Mouse (Mus musculus): Measurements from ENCODE around the gene Pepd. TPM values are rescaled to one million over a fixed set of nuclear protein-coding genes. Genes with fewer than 3 reads are reported as not detected.
A peak's percentile ranks its signal among the peaks of the same experiment; 100 is the strongest.

Pepd gene
- total RNA-seq, 2 experiments from 2014 or later, result 31.4 to 31.8 TPM

- no peak for DNase-seq (ENCODE audit: low spot score in 2 of 2)
- no peak overlapping the region for H3K4me3 ChIP-seq
- H3K27ac ChIP-seq, result no peak overlapping the region
- peak; percentile 45 for TF ChIP-seq CTCF (conservative IDR thresholded peaks at IDR 0.05)
Observed at GRCm38 (mm10) chr7:35059467-35059866, 147.3 kb downstream of the Pepd start.

DNA sequence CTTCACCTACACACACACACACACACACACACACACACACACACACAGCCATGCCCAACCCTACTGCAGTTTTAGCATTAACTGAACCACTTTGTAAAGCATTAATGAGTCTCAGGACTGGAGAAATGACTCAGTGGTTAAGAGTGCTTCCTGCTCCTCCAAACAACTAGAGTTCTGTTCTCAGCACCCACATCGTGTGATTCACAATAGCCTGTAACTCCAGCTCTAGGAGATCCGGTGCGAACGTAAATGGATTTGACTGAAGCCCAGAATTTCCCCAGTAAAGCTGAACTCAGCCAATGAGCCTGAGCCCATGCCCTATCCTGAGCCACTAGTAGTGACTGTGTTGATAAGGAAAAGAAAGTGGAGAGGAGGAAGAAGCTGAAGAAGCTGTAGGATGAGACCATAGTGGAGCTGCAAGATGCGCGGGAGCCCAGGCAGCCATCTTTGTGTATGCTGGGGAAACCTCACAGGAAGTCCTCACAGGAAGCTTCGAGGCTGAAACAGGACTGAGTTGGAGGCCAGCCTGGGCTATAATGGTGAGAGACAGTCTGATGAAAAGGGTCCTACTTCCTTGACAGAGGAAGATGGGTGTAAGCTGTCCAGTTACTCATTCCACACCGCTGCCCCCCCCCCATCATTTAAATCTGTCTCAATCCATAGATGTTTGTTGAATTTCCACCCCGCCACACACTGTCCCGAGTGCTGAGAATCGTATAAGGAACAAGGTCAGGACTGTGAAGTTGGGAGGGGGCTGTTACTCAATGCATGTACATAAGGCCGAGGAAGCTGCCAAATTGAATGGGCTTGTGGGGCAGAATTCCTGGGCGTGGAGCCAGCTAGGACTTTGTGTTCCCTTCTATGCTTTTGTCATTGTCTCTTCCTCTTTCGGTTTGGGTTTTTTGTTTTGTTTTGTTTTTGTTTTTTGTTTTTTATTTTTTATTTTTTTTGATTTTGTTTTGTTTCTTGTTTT lies 152.4 kb downstream of the Pepd start:
- no peak overlapping the region for H3K27ac ChIP-seq
- no peak overlapping the region for H3K4me3 ChIP-seq
- peak in 1 of 2 experiments; percentile 23 for DNase-seq (ENCODE audit: low spot score in 2 of 2)
- no peak for TF ChIP-seq CTCF (conservative IDR thresholded peaks at IDR 0.05)

DNA sequence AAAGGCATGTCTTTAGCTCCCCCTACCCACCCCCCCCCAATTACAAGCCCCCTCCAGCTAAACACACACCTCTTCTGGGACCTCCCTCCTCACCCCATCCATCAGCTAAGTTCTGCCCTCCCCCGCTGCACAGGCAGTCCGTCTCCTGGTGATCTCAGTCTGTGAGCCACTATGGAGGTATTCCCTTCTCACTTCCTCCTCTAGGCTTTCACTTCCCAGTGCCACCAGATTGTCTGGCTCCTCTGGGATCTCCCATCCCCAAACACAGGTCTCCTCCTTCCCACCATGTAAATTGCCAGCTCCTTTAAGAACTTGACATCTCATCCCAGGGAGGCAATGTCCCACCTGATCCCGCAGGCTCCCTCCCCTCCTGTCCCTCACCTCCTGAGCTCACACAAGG lies 153.8 kb downstream of the Pepd start:
- DNase-seq (ENCODE audit: low spot score in 2 of 2), result no peak
- no peak for TF ChIP-seq CTCF (conservative IDR thresholded peaks at IDR 0.05)
- Histone ChIP-seq H3K27ac (no peak overlapping the region), H3K4me3 (no peak overlapping the region)

- DNase-seq (ENCODE audit: low spot score in 2 of 2), result no peak
- Histone ChIP-seq H3K4me3 (no peak overlapping the region), H3K27ac (no peak overlapping the region)
- no peak for TF ChIP-seq CTCF (conservative IDR thresholded peaks at IDR 0.05)
Observed at GRCm38 (mm10) chr7:35066640-35067212, 154.5 kb downstream of the Pepd start.

GRCm38 (mm10) chr7:35076645-35077044 lies 164.5 kb downstream of the Pepd start:
- Histone ChIP-seq H3K27ac (no peak overlapping the region), H3K4me3 (no peak overlapping the region)
- TF ChIP-seq CTCF (conservative IDR thresholded peaks at IDR 0.05), result no peak
- DNase-seq (ENCODE audit: low spot score in 2 of 2), result no peak

GRCm38 (mm10) chr7:35080843-35081338 lies 168.7 kb downstream of the Pepd start:
- TF ChIP-seq CTCF (conservative IDR thresholded peaks at IDR 0.05), result peak; percentile 27; the same call in 1 of the 2 replicates
- no peak for DNase-seq (ENCODE audit: low spot score in 2 of 2)
- peak overlapping the region; percentile 82 for H3K27ac ChIP-seq
- peak overlapping the region; percentile 1; the same call in 1 of the 2 replicates for H3K4me3 ChIP-seq

DNA sequence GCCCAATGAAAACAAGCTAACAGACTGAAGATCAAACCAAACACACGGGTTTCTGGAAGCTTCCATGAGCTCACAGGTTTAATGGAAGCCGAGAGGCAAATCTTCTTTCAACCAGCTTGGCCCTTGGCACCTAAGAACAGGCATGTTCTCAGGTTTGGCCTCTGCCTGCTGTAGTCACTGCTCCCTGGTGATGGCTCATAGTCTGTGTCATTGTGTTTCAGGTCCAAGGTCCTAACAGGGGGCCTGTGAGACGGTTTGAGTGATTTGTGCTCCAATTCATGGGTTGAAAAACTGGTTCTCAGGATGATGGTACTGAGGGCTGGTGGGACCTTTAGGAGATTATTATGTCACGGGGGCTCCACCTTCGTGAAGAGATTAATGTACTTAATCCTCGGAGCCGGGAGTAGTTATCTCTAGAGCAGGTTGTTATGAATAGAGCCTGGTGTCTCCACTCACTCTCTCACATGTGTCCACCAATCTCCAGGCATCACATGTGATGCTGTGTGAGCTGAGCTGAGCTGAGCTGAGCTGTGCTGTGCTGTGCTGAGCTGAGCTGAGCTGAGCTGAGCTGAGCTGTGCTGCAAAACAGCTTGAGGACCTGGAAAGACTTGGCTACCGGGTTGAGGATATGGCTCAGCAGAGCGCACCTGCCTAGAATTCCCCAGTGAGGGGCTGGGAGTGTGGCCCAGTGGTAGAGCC lies 169.4 kb downstream of the Pepd start:
- peak overlapping the region; percentile 1; the same call in 1 of the 2 replicates for H3K4me3 ChIP-seq
- DNase-seq (ENCODE audit: low spot score in 2 of 2), result no peak
- no peak for TF ChIP-seq CTCF (conservative IDR thresholded peaks at IDR 0.05)
- H3K27ac ChIP-seq, result peak overlapping the region; percentile 82

GRCm38 (mm10) chr7:35084565-35085360 lies 172.6 kb downstream of the Pepd start:
- no peak for TF ChIP-seq CTCF (conservative IDR thresholded peaks at IDR 0.05)
- DNase-seq (ENCODE audit: low spot score in 2 of 2), result no peak
- H3K4me3 ChIP-seq, result no peak overlapping the region
- H3K27ac ChIP-seq, result no peak overlapping the region

DNA sequence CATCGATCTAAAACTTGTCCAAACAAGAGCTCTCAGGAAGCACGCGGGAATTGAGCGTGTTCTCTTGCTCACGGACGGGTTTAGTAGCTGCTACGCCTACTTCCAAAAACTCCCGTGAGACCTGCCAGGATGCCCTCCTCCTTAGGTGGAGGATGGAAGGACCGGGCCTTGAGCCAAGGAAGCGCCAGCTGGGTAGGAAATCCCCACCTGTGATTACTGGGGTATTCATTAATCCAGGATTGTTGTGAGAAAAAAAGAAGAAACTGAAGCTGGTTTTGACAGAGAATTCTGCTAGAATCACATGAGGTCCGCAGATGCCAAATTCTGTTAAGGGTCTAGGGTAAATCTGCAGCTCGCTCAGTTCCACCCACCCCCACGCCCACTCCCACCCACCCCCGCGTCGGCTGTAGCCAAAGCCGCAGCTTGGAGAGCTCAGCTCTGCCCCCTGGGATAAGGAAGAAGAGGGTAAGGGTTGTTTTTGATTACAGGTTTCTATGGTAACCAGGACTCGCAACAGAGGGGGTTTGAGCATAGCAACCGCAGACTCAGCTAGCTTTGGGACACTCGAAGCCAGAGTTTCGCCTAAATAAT lies 174.2 kb downstream of the Pepd start:
- DNase-seq (ENCODE audit: low spot score in 2 of 2), result peak; percentile 29 to 43
- Histone ChIP-seq H3K27ac (peak overlapping the region; percentile 11), H3K4me3 (peak overlapping the region; percentile 44)
- peak; percentile 53 for TF ChIP-seq CTCF (conservative IDR thresholded peaks at IDR 0.05)

DNA sequence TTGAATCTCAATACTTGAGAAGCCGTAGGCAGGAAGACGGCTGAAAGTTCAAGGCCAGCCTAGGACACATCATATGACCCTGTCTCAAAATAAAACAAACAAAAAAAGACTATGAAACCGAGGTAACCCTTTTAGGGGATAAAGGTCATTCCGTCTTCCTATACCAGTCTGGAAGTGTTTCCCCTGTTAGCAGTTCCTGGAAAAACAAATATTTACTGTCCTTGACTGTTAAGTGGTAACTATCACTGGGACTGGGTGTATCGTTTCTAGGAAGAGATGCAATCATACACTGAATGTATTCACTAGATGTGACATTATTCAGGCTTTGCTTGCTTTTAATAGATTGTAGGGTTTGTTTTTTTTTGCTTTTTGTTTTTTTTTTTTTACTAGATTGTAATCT lies 178.4 kb downstream of the Pepd start:
- no peak for TF ChIP-seq CTCF (conservative IDR thresholded peaks at IDR 0.05)
- H3K27ac ChIP-seq, result no peak overlapping the region
- no peak for DNase-seq (ENCODE audit: low spot score in 2 of 2)
- H3K4me3 ChIP-seq, result no peak overlapping the region

Small RNA genes within 50 kb of the gene (microRNA-seq; reads per million reads assigned to microRNA genes)
- gene Gm25033, result 0 reads per million in 2 experiments

Other genes with a start within 250 kb of the Pepd start
- 10 to 100 TPM; 25.7 to 39.9 TPM for gene Chst8, start 99.7 kb upstream of the Pepd start, total RNA-seq (2021)
- gene Cebpg, start 144.2 kb downstream of the Pepd start, total RNA-seq (2021), result 10 to 100 TPM; 28.0 to 32.8 TPM
- gene Cebpa, start 206.9 kb downstream of the Pepd start, total RNA-seq (2021), result 10 to 100 TPM; 16.6 to 18.0 TPM

All from layer of hippocampus, adult 2 months (tissue).